Mouse (Mus musculus): Measurements from ENCODE around the gene Gm3625.
A peak's percentile ranks its signal among the peaks of the same experiment; 100 is the strongest.

Gm3625 gene

DNA sequence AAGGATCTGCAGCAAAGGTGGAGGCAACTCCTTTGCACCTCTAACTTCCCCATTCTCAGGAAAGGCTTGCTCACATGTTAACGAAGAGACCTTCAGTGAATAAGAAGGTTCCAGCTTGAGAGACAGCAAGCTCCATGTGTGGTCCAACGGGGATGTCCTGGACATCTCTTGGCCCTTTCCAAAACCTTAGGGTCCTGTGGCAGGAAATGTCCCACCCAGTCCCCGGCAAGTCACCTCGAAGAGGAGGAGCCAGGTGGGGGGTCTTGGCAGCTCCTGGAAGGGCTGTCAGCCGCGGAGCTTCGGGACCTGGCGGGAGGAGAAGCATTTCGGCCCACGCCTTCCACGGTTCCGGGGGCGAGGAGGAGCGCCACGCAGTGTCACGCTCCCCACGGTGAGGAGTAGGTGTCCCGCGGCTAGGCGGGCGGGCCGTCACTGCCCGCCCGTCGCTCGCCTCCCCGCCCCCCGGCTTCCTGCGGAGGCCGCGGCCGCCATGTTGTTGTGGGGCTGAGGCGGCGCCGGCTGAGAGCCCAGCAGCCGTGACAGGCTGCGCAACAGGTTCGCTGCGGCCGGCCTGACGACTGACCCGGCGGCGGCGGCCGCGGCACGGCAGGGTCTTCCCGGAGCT, at the start of gene Gm3625, which contains the start of gene Itsn2:
Gene Gm3625, minus strand, starts transcription at position 387 of the 625 bp plus-strand sequence.
Gene Itsn2, plus strand, starts transcription at position 98 of the 625 bp plus-strand sequence.
- DNase-seq, result peak; percentile 87

- DNase-seq, result no peak
Measured at GRCm38 (mm10) chr12:4640737-4641136, 48.0 kb upstream of the Gm3625 start.

DNA sequence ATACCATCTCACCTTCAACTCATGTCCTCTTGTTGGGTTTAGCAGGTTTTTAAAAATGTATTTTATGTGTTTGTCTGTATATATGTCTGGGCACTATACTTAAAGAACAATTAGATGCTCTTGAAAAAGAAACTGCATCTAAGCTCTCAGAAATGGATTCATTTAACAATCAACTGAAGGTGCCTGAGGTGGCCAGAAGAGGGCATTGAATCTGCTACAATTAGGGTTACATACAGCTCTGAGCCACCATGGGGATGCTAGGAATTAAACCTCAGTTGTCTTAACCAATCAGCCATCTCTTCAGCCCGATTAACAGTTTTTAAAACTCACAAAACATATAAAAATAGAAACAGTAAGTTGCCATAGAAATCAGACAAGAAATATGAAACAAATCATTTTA, 45.7 kb upstream of the Gm3625 start:
- no peak for DNase-seq

GRCm38 (mm10) chr12:4632957-4633356, 40.2 kb upstream of the Gm3625 start:
- DNase-seq, result no peak

GRCm38 (mm10) chr12:4624201-4624600, 31.5 kb upstream of the Gm3625 start:
- DNase-seq, result peak; percentile 27

- no peak for DNase-seq
Measured at GRCm38 (mm10) chr12:4614722-4615121, 22.0 kb upstream of the Gm3625 start.

GRCm38 (mm10) chr12:4606625-4607024, 13.9 kb upstream of the Gm3625 start:
- DNase-seq, result no peak

- DNase-seq, result no peak
Measured at GRCm38 (mm10) chr12:4599713-4600112, 7.0 kb upstream of the Gm3625 start.

- no peak for DNase-seq
Measured at GRCm38 (mm10) chr12:4598666-4599428, 6.1 kb upstream of the Gm3625 start.

- no peak for DNase-seq
Measured at GRCm38 (mm10) chr12:4595055-4595454, 2.3 kb upstream of the Gm3625 start.

GRCm38 (mm10) chr12:4593930-4594391, 1.2 kb upstream of the Gm3625 start:
- no peak for DNase-seq

GRCm38 (mm10) chr12:4593166-4593929, 621 bp upstream of the Gm3625 start:
- DNase-seq, result peak; percentile 78

DNA sequence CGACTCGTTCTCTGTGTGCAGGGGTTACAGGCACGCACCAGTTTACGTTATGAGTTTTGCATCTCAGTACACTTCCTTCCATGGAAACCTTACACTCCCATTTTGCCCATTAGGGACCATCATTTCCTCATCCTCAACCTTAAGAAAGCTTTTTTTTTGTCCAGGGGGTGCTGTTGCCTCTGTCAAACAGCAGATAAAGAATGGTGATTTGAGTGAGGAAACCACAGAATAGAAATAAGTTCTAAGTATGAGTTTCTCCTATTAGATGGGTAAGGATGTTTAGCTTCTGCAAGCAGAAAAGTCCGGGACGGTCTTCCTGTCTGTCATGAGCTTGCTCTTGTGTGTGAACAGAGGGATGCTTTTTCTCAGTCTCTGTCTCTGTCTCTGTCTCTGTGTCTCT, 702 bp downstream of the Gm3625 start:
- no peak for DNase-seq

DNA sequence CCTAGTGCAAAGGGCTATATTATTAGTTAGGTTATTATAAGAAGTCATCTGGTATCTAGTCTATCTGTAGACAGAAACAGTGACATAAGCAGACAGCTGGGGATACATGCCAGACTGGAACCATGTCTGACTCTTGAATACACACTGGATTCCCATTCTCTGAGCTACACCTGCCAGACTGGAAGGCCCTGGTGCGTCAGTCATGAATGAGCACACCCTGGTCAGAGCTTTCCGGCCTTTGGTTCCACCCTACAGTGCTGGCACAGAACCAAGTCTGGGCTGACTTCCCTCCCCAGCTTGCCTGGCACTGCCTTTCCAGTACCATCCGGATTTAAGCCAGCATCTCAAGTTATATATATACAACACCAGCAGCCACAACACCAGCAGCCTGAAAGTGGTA, 4.1 kb downstream of the Gm3625 start:
- no peak for DNase-seq

DNA sequence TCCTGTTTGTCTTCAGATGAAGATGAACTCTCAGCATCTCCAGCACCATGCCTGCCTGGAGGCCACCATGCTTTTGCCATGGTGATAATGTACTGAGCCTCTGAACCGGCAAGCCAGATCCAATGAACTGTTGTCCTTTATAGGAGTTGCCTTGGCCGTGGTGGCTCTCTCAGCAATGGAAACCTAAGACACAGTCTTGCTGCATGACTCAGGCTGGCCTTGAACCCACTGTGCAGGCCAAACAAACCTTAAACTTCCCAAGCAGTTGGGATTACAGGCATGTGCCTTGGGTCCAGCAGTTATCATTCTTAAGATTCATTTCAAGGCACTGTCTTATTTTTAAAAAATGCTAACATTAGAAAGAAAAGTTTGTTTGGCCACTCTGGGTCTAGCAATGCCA, 4.9 kb downstream of the Gm3625 start:
- DNase-seq, result no peak

- DNase-seq, result no peak
Measured at GRCm38 (mm10) chr12:4582326-4582725, 10.4 kb downstream of the Gm3625 start.

GRCm38 (mm10) chr12:4574065-4574464, 18.7 kb downstream of the Gm3625 start:
- DNase-seq, result no peak

DNA sequence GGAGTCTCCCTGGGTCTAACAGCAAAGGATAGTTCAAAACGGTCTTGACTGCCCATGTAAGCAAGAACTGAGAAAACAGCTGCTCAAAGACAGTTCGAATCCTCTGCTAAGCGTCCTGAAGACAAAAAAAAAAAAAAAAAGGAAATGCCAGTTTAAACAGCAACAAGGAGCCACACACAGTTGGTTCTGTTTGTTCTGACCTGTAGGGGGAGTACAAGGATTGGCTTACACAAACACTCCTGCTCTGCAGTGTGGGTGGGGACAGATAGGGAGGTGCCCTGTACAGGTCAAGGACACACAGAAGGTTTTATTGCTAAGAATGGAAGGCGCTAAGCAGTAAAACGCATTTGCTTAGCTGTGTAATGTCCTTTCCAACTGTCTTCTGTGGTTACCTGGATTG, 20.9 kb downstream of the Gm3625 start:
- peak; percentile 33 for DNase-seq

GRCm38 (mm10) chr12:4558475-4559279, 34.0 kb downstream of the Gm3625 start:
- peak; percentile 32 for DNase-seq

DNA sequence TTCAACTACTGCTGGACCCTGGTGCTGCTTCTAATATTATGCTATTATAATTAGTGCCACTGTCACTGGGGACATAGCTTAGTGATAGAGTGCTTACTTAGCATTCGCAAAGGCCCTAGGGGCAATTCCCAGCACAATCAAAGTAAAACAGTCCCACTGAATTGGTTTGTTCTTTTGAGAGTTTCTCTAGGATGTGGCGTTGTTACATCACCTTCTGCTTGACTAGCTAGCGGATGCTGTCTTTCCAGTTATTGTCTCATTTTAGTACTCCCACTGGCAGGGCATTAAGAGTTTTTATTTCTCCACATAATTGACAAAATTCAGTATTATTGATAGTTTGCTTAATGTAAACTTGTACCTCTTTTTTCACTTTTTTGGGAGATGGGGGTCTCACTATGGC, 34.7 kb downstream of the Gm3625 start:
- DNase-seq, result no peak

- DNase-seq, result no peak
Measured at GRCm38 (mm10) chr12:4557436-4557835, 35.3 kb downstream of the Gm3625 start.

GRCm38 (mm10) chr12:4556891-4557290, 35.8 kb downstream of the Gm3625 start:
- DNase-seq, result no peak

DNA sequence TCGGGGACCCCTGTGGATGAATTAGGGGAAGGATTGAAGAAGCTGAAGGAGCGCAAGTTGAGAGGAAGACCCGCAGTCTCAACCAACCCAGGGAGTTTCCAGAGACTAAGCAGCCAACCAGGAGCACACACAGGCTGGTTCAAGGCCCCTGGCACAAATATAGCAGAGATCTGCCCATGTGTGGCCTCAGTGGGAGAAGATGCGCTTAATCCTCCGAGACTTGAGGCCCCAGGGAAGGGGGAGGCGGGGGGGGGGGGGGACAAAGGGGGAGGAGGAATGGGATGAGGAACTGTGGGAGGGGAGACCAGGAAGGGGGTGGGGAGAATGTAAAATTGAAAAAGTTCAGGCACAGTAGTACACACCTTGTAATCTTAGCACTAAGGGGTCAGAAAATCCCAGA, 37.3 kb downstream of the Gm3625 start:
- no peak for DNase-seq
